Mouse (Mus musculus): ENCODE results near the gene Tdrd1. TPM values are rescaled to one million over a fixed set of nuclear protein-coding genes. Genes with fewer than 3 reads are reported as not detected.

Gene Tdrd1
- polyA plus RNA-seq, 1 experiment from 2014 or later: 0.81 TPM

DNA sequence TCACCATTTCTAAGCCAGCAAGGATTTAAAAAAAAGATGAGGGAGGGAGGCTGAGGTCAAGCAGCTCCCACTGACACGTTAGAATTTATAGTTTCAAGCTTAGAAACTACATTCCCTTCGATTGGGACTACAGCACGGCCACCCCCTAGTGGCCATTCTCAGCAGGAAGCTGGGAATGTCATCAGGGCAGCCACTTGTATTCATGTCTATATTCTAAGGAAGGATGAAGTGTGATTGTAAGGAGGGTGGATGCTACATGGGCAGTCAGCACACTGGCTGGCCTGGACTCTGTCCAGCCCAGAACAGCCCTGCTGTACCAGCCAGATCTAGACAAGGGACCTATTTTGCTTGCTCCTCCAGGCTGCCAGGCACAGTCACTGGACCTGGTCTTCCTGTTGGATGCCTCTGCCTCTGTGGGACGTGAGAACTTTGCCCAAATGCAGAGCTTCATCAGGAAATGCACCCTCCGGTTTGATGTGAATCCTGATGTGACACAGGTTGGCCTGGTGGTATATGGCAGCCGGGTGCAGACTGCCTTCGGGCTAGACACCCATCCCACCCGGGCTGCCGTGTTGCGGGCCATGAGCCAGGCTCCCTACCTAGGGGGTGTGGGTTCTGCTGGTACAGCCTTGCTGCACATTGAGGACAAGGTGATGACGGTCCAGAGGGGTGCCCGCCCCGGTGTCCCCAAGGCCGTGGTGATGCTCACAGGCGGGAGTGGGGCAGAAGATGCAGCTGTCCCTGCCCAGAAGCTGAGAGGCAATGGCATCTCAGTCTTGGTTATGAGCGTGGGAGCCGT is 82.7 kb downstream of the Tdrd1 start:
- Histone ChIP-seq H3K27ac (ENCODE audit: low read depth, low read length) (no peak overlapping the region), H3K4me2 (no peak overlapping the region), H3K36me3 (ENCODE audit: control insufficient read depth, insufficient read depth, low read length) (no peaks in the 10 kb centered on the region), H3K4me1 (replicated peaks; ENCODE audit: control insufficient read depth, insufficient read depth, low read length) (no peaks in the 10 kb centered on the region), H3K9me3 (ENCODE audit: control insufficient read depth, low read length) (no peaks in the 10 kb centered on the region), H3K4me3 (ENCODE audit: low read depth, low read length) (no peak overlapping the region), H3K9ac (ENCODE audit: low read depth, low read length) (no peak overlapping the region), H3K27me3 (replicated peaks; ENCODE audit: control insufficient read depth, insufficient read depth, low read length) (no peaks in the 10 kb centered on the region)
- no peak for ATAC-seq (replicated peaks; ENCODE audit: low FRiP score)
- peak; percentile 40 for DNase-seq (ENCODE audit: low spot score)
- WGBS: 71% methylated on average over 17 of the region's 17 CpGs

DNA sequence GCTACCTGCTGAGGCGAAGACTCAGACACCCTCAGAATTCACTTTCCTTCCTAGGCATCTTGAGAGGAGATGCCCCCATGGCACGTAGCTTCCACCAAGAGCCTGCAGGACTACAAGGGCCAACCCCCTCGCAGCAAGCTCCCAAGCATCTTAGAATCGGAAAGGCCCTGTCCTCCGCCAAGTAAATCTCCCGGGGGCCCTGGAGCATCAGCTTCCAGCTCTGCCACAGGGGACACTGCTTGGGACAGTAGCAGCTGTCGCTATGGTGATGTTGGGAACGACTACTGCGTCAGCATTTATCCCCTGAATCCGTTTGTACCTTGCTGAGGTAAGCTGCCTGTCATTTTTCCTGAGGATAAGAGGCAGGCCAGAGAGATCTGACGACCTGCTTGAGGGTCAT is 84.6 kb downstream of the Tdrd1 start:
- H3K9me3 ChIP-seq (ENCODE audit: control insufficient read depth, low read length): no peaks in the 10 kb centered on the region
- H3K4me1 ChIP-seq (replicated peaks; ENCODE audit: control insufficient read depth, insufficient read depth, low read length): no peaks in the 10 kb centered on the region
- H3K36me3 ChIP-seq (ENCODE audit: control insufficient read depth, insufficient read depth, low read length): no peaks in the 10 kb centered on the region
- H3K4me2 ChIP-seq: no peak overlapping the region
- H3K4me3 ChIP-seq (ENCODE audit: low read depth, low read length): no peak overlapping the region
- DNase-seq (ENCODE audit: low spot score) (no peak), ATAC-seq (replicated peaks; ENCODE audit: low FRiP score) (no peak)
- no peak overlapping the region for H3K27ac ChIP-seq (ENCODE audit: low read depth, low read length)
- no peaks in the 10 kb centered on the region for H3K27me3 ChIP-seq (replicated peaks; ENCODE audit: control insufficient read depth, insufficient read depth, low read length)
- 58% methylated on average over 11 of the region's 11 CpGs for WGBS
- no peak overlapping the region for H3K9ac ChIP-seq (ENCODE audit: low read depth, low read length)

- H3K9me3 ChIP-seq (ENCODE audit: control insufficient read depth, low read length): no peaks in the 10 kb centered on the region
- H3K27ac ChIP-seq (ENCODE audit: low read depth, low read length): no peak overlapping the region
- 70% methylated on average over 4 of the region's 4 CpGs for WGBS
- no peak for DNase-seq (ENCODE audit: low spot score)
- H3K9ac ChIP-seq (ENCODE audit: low read depth, low read length): no peak overlapping the region
- H3K4me3 ChIP-seq (ENCODE audit: low read depth, low read length): no peak overlapping the region
- H3K4me1 ChIP-seq (replicated peaks; ENCODE audit: control insufficient read depth, insufficient read depth, low read length): no peaks in the 10 kb centered on the region
- ATAC-seq (replicated peaks; ENCODE audit: low FRiP score): no peak
- no peaks in the 10 kb centered on the region for H3K27me3 ChIP-seq (replicated peaks; ENCODE audit: control insufficient read depth, insufficient read depth, low read length)
- no peaks in the 10 kb centered on the region for H3K36me3 ChIP-seq (ENCODE audit: control insufficient read depth, insufficient read depth, low read length)
- H3K4me2 ChIP-seq: no peak overlapping the region
Observed at GRCm38 (mm10) chr19:56913761-56914160, 87.8 kb downstream of the Tdrd1 start.

DNA sequence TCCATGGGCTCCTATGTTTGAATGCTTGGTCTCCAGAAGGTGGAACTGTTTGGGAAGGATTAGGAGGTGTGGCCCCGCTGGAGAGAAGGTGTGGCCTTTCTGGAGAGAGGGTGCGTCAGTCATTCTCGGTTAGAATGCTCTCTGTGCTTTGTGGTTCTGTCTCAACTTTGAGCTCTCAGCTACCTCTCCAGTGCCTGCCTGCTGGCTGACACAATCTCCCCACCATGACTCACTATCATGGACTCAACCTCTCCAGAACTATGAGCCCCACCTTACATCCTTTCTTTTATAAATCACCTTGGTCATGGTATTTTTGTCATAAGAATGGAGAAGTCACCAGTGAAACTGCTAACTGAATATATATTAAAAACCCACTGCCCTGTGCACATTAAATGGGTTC is 88.6 kb downstream of the Tdrd1 start:
- no peak overlapping the region for H3K4me2 ChIP-seq
- H3K27me3 ChIP-seq (replicated peaks; ENCODE audit: control insufficient read depth, insufficient read depth, low read length): no peaks in the 10 kb centered on the region
- H3K9me3 ChIP-seq (ENCODE audit: control insufficient read depth, low read length): no peaks in the 10 kb centered on the region
- ATAC-seq (replicated peaks; ENCODE audit: low FRiP score) (no peak), DNase-seq (ENCODE audit: low spot score) (no peak)
- H3K4me3 ChIP-seq (ENCODE audit: low read depth, low read length): no peak overlapping the region
- H3K9ac ChIP-seq (ENCODE audit: low read depth, low read length): no peak overlapping the region
- H3K36me3 ChIP-seq (ENCODE audit: control insufficient read depth, insufficient read depth, low read length): no peaks in the 10 kb centered on the region
- H3K4me1 ChIP-seq (replicated peaks; ENCODE audit: control insufficient read depth, insufficient read depth, low read length): no peaks in the 10 kb centered on the region
- WGBS: 87% methylated on average over 3 of the region's 3 CpGs
- H3K27ac ChIP-seq (ENCODE audit: low read depth, low read length): no peak overlapping the region

DNA sequence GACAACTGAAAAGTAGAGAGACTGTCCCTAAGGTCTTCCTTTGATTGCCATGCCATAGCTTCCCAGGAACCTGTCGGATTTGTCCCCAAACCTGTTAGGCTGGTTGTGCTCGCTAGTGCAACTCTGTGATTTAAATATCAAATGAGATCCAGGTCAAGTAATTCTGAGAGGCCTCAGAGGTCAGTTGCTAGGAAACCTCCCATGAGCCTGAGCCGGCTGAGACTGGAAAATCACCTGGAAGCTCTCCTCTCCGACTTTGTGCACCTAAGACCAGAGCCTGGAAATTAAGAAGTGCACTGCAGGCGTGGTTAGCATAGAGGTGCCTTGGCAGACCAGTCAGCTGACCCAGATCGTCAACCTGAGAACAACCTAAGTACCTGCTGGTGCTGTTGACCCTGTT is 89.1 kb downstream of the Tdrd1 start:
- Histone ChIP-seq H3K36me3 (ENCODE audit: control insufficient read depth, insufficient read depth, low read length) (no peaks in the 10 kb centered on the region), H3K27me3 (replicated peaks; ENCODE audit: control insufficient read depth, insufficient read depth, low read length) (no peaks in the 10 kb centered on the region), H3K4me2 (no peak overlapping the region), H3K4me1 (replicated peaks; ENCODE audit: control insufficient read depth, insufficient read depth, low read length) (no peaks in the 10 kb centered on the region), H3K9me3 (ENCODE audit: control insufficient read depth, low read length) (no peaks in the 10 kb centered on the region), H3K9ac (ENCODE audit: low read depth, low read length) (no peak overlapping the region), H3K27ac (ENCODE audit: low read depth, low read length) (no peak overlapping the region), H3K4me3 (ENCODE audit: low read depth, low read length) (no peak overlapping the region)
- no peak for ATAC-seq (replicated peaks; ENCODE audit: low FRiP score)
- WGBS: 51% methylated on average over 6 of the region's 6 CpGs
- DNase-seq (ENCODE audit: low spot score): no peak

Other genes starting within 250 kb of the Tdrd1 start
- 0.34 and 0.35 TPM in 2 replicates for gene Adrb1, start 104.0 kb upstream of the Tdrd1 start, polyA plus RNA-seq (2014; fragmentation: Nextera tagmentation; extraction: Ambion mirVana)
- 9.5 and 10.9 TPM in 2 replicates for gene Ccdc186, start 4.0 kb upstream of the Tdrd1 start, polyA plus RNA-seq (2014; fragmentation: Nextera tagmentation; extraction: Ambion mirVana)
- 0.39 and 0.59 TPM in 2 replicates for gene Vwa2, start 48.0 kb downstream of the Tdrd1 start, polyA plus RNA-seq (2014; fragmentation: Nextera tagmentation; extraction: Ambion mirVana)
- gene Afap1l2, start 182.0 kb downstream of the Tdrd1 start, polyA plus RNA-seq (2014; fragmentation: Nextera tagmentation; extraction: Ambion mirVana): 1.2 and 1.5 TPM in 2 replicates

Measured in liver, embryonic 11.5 days (tissue).